Mouse (Mus musculus) MEL (cell line): ENCODE results near the gene Itga10. TPM values are rescaled to one million over a fixed set of nuclear protein-coding genes. Genes with fewer than 3 reads are reported as not detected.
A peak's percentile ranks its signal among the peaks of the same experiment; 100 is the strongest.

Experiments used
- DNase-seq: peaks from one replicate; pipeline ENCODE4 v3.0.0; 2011; ENCODE audit warnings: low read depth, low spot score
- H3K27ac ChIP-seq: 2 replicates; pipeline ENCODE4 v1.5.1; 2012; ENCODE audit warnings: low read depth, mild to moderate bottlenecking, control low read depth, low read length, moderate library complexity; ENCODE audit not compliant: control insufficient read depth
- H3K27me3 ChIP-seq, 2 experiments: fragments of 150-350 bp in 1 of 2; sonication (generic) in 1 of 2; 2 replicates each; pipeline ENCODE4 v1.6.1; 2012; ENCODE audit warnings: low read length in 2 of 2, mild to moderate bottlenecking in 2 of 2, improper control_type of control experiment in 1 of 2, moderate library complexity in 1 of 2; ENCODE audit not compliant: insufficient read depth in 2 of 2, control insufficient read depth in 1 of 2
- H3K36me3 ChIP-seq, 2 experiments: 2 replicates each; pipeline ENCODE4 v1.6.1; 2012 to 2014; ENCODE audit warnings: low read length in 2 of 2, improper control_type of control experiment in 1 of 2, inconsistent platforms in 1 of 2, mild to moderate bottlenecking in 1 of 2; ENCODE audit not compliant: insufficient read depth in 2 of 2, control insufficient read depth in 1 of 2
- H3K4me1 ChIP-seq, 2 experiments: fragments of 150-350 bp in 1 of 2; sonication (generic) in 1 of 2; 2 replicates each; pipeline ENCODE4 v1.6.1; 2012; ENCODE audit warnings: low read length in 2 of 2, improper control_type of control experiment in 1 of 2, mild to moderate bottlenecking in 1 of 2; ENCODE audit not compliant: insufficient read depth in 2 of 2, control insufficient read depth in 1 of 2
- H3K4me3 ChIP-seq, 2 experiments: fragments of 150-350 bp in 1 of 2; sonication (generic) in 1 of 2; 2 replicates each; pipeline ENCODE4 v1.5.1; 2012; ENCODE audit warnings: low read depth in 2 of 2, low read length in 2 of 2, mild to moderate bottlenecking in 2 of 2, moderate library complexity in 2 of 2, control low read depth in 1 of 2, improper control_type of control experiment in 1 of 2; ENCODE audit not compliant: control insufficient read depth in 1 of 2, insufficient read depth in 1 of 2
- H3K79me2 ChIP-seq: 2 replicates; pipeline ENCODE4 v1.6.1; 2012; ENCODE audit warnings: mild to moderate bottlenecking, low read length, moderate library complexity; ENCODE audit not compliant: control insufficient read depth, poor library complexity, insufficient read depth
- H3K9ac ChIP-seq: 2 replicates; pipeline ENCODE4 v1.6.1; 2012; ENCODE audit warnings: low read depth, mild to moderate bottlenecking, control low read depth, low read length, moderate library complexity; ENCODE audit not compliant: control insufficient read depth, poor library complexity, severe bottlenecking
- H3K9me3 ChIP-seq: fragments of 150-350 bp; sonication (generic); replicated peaks from 2 replicates; pipeline ENCODE4 v1.6.1; 2012; ENCODE audit warnings: mild to moderate bottlenecking, low read length, improper control_type of control experiment, moderate library complexity; ENCODE audit not compliant: insufficient read depth
- BHLHE40 ChIP-seq: IDR thresholded peaks from 2 replicates; pipeline ENCODE4 v1.6.1; 2012; ENCODE audit warnings: low read depth, mild to moderate bottlenecking, inconsistent platforms, low read length, improper control_type of control experiment, borderline replicate concordance
- E2F4 ChIP-seq: IDR thresholded peaks from 2 replicates; pipeline ENCODE4 v1.6.1; 2011; ENCODE audit warnings: low read depth, low read length, improper control_type of control experiment, borderline replicate concordance
- EP300 ChIP-seq, 2 experiments: IDR thresholded peaks; 2 replicates each; pipeline ENCODE4 v1.6.1; 2011; ENCODE audit warnings: improper control_type of control experiment in 2 of 2, low read length in 2 of 2, low read depth in 1 of 2, mild to moderate bottlenecking in 1 of 2
- ETS1 ChIP-seq: IDR thresholded peaks from 2 replicates; pipeline ENCODE4 v1.6.1; 2012; ENCODE audit warnings: low read depth, mild to moderate bottlenecking, inconsistent platforms, low read length, improper control_type of control experiment, moderate library complexity
- MAZ ChIP-seq: IDR thresholded peaks from 2 replicates; pipeline ENCODE4 v1.6.1; 2012; ENCODE audit warnings: low read depth, mild to moderate bottlenecking, inconsistent platforms, low read length, improper control_type of control experiment
- MEF2A ChIP-seq: IDR thresholded peaks from 2 replicates; pipeline ENCODE4 v1.6.1; 2014; ENCODE audit warnings: low read depth, mild to moderate bottlenecking, inconsistent platforms, low read length, improper control_type of control experiment; ENCODE audit not compliant: poor library complexity, insufficient replicate concordance, severe bottlenecking; ENCODE audit errors: extremely low read depth
- NRF1 ChIP-seq: IDR thresholded peaks from 2 replicates; pipeline ENCODE4 v1.6.1; 2014; ENCODE audit warnings: low read depth, mild to moderate bottlenecking, inconsistent platforms, low read length, improper control_type of control experiment, moderate library complexity; ENCODE audit not compliant: poor library complexity, insufficient read depth, severe bottlenecking
- POLR2A ChIP-seq, 2 experiments: IDR thresholded peaks; 2 replicates each; pipeline ENCODE4 v1.6.1; 2011 to 2012; ENCODE audit warnings: low read length in 2 of 2, mild to moderate bottlenecking in 2 of 2, control low read depth in 1 of 2, improper control_type of control experiment in 1 of 2, low read depth in 1 of 2, moderate library complexity in 1 of 2; ENCODE audit not compliant: control insufficient read depth in 1 of 2, insufficient read depth in 1 of 2, poor library complexity in 1 of 2
- RCOR1 ChIP-seq: IDR thresholded peaks from 2 replicates; pipeline ENCODE4 v1.6.1; 2012; ENCODE audit warnings: low read depth, mild to moderate bottlenecking, inconsistent platforms, low read length, improper control_type of control experiment
- TCF12 ChIP-seq: IDR thresholded peaks from 2 replicates; pipeline ENCODE4 v1.6.1; 2014; ENCODE audit warnings: low read depth, mild to moderate bottlenecking, inconsistent platforms, low read length, improper control_type of control experiment, moderate library complexity
- UBTF ChIP-seq: IDR thresholded peaks from 2 replicates; pipeline ENCODE4 v1.6.1; 2012; ENCODE audit warnings: low read depth, mild to moderate bottlenecking, inconsistent platforms, low read length, improper control_type of control experiment, moderate library complexity, borderline replicate concordance; ENCODE audit not compliant: insufficient read depth
- ZMIZ1 ChIP-seq: IDR thresholded peaks from 2 replicates; pipeline ENCODE4 v1.6.1; 2012; ENCODE audit warnings: low read depth, mild to moderate bottlenecking, inconsistent platforms, low read length, improper control_type of control experiment, moderate library complexity
- ZNF384 ChIP-seq: IDR thresholded peaks from 2 replicates; pipeline ENCODE4 v1.6.1; 2012; ENCODE audit warnings: low read depth, mild to moderate bottlenecking, inconsistent platforms, low read length, improper control_type of control experiment
- polyA plus RNA-seq, 2 experiments: library from polyadenylated mRNA; stranded (reverse) in 1 of 2; unstranded in 1 of 2; fragments of >175 nt in 1 of 2; fragments of >200 nt in 1 of 2; gene quantifications; 2 replicates each; pipeline versions ENCODE4 v1.2.1 to v1.2.4; 2012; ENCODE audit warnings: low replicate concordance in 2 of 2, low read depth in 1 of 2; ENCODE audit not compliant: insufficient read length in 2 of 2, insufficient read depth in 1 of 2, missing spikeins in 1 of 2
- total RNA-seq: library from RNA; depleted of rRNA; stranded (reverse); fragments of 300-350 nt; gene quantifications from 2 replicates; pipeline ENCODE4 v1.2.3, GENCODE M21; 2012

Gene Itga10
- total and polyA plus RNA-seq, 3 experiments: 1.0 to 2.9 TPM; not detected in 1

- peak within 1 kb of the TSS; percentile 37 for H3K9ac ChIP-seq
- H3K36me3 ChIP-seq: peaks cover 0 to 10% of the 10 kb centered on the region in 2 experiments; a peak in 2 of 4 replicates
- no peak for DNase-seq
- peaks cover 9 to 10% of the 10 kb centered on the region in 2 experiments; a peak in 3 of 4 replicates for H3K4me1 ChIP-seq
- H3K9me3 ChIP-seq: no peaks in the 10 kb centered on the region
- peak within 1 kb of the TSS; percentile 38 to 45 for H3K4me3 ChIP-seq
- no peaks in the 10 kb centered on the region for H3K27me3 ChIP-seq
- TF ChIP-seq MAZ: no peak
- 0 out of 2 replicates have a peak, but pooled peaks have one; percentile 29 for TF ChIP-seq ZMIZ1
- peak; percentile 71; the same call in 1 of the 2 replicates for TF ChIP-seq MEF2A
- TF ChIP-seq, all 39 proteins: peak for 2
- Histone ChIP-seq H3K27ac (no peak within 1 kb of the TSS), H3K79me2 (peaks cover 3% of the 10 kb centered on the region; the same call in 1 of the 2 replicates)
These were observed 49.1 kb upstream of the Itga10 start, which contains the start of gene Ankrd34a for GRCm38 (mm10) chr3:96596228-96596707. Ankrd34a (plus strand) TSS chr3:96596636.

GRCm38 (mm10) chr3:96596855-96597254, 48.5 kb upstream of the Itga10 start:
- Histone ChIP-seq H3K27ac (no peak overlapping the region), H3K4me3 (peak overlapping the region; percentile 38 to 45), H3K9ac (peak overlapping the region; percentile 37), H3K79me2 (peaks cover 3% of the 10 kb centered on the region; the same call in 1 of the 2 replicates), H3K36me3 (peaks cover 0 to 12% of the 10 kb centered on the region in 2 experiments; a peak in 2 of 4 replicates), H3K4me1 (peaks cover 11 to 14% of the 10 kb centered on the region in 2 experiments), H3K27me3 (no peaks in the 10 kb centered on the region), H3K9me3 (no peaks in the 10 kb centered on the region)
- no peak for TF ChIP-seq EP300 (IDR thresholded peaks at IDR 0.05; ENCODE audit: low read depth in 1 of 2, low read length in 2 of 2)
- TF ChIP-seq TCF12: no peak
- TF ChIP-seq BHLHE40: no peak
- TF ChIP-seq POLR2A (IDR thresholded peaks at IDR 0.05; ENCODE audit: control insufficient read depth in 1 of 2, insufficient read depth in 1 of 2, low read depth in 1 of 2, low read length in 2 of 2, poor library complexity in 1 of 2): no peak
- DNase-seq: peak; percentile 30

GRCm38 (mm10) chr3:96597435-96597891, 47.9 kb upstream of the Itga10 start:
- peak; percentile 58 for DNase-seq
- H3K27me3 ChIP-seq: no peaks in the 10 kb centered on the region
- H3K79me2 ChIP-seq: peaks cover 3% of the 10 kb centered on the region; the same call in 1 of the 2 replicates
- peak overlapping the region; percentile 37 for H3K9ac ChIP-seq
- no peak overlapping the region for H3K27ac ChIP-seq
- peaks cover 13 to 16% of the 10 kb centered on the region in 2 experiments for H3K4me1 ChIP-seq
- H3K4me3 ChIP-seq: peak overlapping the region; percentile 38 to 45
- peaks cover 0 to 12% of the 10 kb centered on the region in 2 experiments; a peak in 2 of 4 replicates for H3K36me3 ChIP-seq
- no peaks in the 10 kb centered on the region for H3K9me3 ChIP-seq
- no peak for TF ChIP-seq E2F4
- no peak for TF ChIP-seq RCOR1
- TF ChIP-seq POLR2A (IDR thresholded peaks at IDR 0.05; ENCODE audit: control insufficient read depth in 1 of 2, insufficient read depth in 1 of 2, low read depth in 1 of 2, low read length in 2 of 2, poor library complexity in 1 of 2): peak in 1 of 2 experiments; percentile 34; a peak in 1 of 4 replicates
- no peak for TF ChIP-seq UBTF
- no peak for TF ChIP-seq TCF12
- no peak for TF ChIP-seq ETS1
- TF ChIP-seq ZNF384: no peak
- no peak for TF ChIP-seq NRF1
- TF ChIP-seq, all 39 proteins: peak for 1
